Mouse (Mus musculus) cerebellum, adult 18-20 months (tissue): ENCODE results near the gene Rnf20.

Source experiments
- DNase-seq, 2 experiments: peaks; one replicate each; pipeline ENCODE4 v3.0.0; 2021

Rnf20 gene

DNA sequence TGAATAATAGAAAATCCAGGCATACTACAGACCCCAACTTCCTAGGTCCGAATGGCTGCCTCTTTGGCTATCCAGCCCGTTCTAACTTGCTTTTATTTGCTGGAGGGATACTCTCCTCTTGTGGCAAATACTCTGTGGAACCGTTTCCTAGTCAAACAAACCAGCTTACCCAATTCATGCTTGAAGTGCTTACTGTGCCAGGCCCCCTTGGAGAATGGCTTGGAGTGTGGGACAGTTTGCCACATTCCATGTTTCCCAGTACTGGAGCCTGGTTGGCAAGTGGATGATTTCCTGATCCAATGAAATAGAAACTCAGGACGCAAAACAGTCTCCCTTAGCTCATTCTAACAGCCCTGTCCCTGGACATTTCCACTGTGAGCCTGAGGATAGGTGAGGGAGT lies 30.4 kb downstream of the Rnf20 start:
- no peak for DNase-seq

DNA sequence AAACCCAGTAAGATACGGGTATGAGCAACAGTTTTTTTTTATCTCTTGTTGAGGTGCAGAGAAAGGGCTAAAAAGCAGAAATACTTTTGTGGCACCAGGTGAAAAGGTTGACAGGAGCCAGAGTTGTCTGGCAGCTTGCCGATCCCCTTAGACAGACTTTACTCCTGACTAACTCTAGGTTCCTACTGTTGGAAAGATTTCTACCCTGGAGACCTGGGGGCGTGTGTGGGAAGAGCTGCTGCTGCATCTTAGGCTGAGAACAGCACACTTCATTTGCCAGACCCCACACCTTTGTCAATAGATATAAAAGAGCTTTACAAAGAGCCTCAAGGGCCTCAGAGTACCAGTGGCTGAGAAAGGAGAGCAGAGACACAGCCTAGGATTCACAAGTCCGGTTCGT lies 33.0 kb downstream of the Rnf20 start:
- no peak for DNase-seq

DNA sequence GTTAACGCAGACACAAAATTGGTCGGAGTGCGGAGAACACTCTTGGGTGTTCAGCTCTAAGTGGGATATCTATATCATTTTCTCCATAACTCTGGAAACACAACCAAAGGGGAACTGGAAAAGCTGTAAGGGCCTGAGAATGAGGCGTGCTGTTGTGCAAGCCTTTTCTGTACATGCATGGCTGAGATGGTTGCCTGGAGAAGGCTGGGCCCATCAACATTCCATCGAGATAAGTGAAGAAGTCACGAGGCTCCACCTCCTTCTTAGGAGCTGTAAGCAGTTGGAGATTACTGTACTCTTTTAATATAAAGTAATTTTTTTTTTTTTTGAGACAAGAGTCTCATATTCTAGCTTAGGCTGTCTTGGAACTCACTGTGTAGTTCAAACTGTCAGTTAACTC lies 44.3 kb downstream of the Rnf20 start:
- DNase-seq: no peak

DNA sequence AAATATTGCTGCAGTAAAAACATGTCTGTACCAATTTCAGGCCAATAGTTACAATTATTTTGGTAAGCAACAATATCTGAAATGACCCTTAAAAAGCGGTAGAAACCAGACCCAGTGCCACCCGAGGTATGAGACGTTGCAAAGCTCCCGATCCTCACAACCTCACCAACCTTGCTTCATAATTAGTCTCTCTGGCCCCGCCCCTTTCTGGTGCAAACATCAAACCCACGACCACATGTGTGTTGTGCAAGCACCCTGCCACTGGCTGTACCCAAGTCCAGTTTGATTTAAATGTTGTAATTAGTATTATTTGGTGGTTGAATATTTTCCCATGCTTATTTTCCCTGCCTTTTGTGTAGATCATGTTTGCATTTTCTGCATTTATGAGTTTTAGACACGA lies 45.0 kb downstream of the Rnf20 start:
- DNase-seq: no peak

DNA sequence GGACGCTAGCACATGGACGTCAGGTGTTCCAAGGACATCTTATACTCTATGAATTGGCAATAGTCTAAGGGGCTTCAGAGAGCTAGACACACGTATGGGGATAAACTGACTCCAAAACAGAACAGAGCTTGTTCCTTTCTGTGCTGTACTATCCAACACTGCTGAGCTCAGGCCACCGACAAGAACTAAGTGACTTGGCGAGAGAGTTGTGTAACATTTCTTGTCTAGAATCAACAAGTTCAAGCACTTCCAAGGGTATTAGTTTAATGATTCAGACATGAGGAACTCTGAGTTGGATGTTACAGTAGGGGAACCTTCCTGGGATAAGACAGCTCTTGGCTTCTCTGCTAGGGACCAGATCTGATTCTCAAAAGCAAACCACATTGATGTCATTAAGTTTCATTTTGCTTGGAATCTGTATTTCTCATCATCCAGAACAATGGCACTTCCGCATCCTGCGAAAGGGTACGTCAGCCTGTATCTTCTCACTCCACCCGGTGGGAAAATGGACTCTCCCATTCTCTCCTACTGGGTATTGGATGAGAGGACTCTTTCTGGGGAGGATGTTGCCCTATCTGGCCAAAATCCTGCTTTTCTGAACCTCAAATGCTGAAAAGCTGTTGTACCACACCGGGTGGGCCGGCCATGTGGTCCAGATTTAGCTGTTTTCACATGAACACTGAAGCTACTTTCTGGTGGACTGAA lies 48.5 kb downstream of the Rnf20 start:
- DNase-seq: no peak

DNA sequence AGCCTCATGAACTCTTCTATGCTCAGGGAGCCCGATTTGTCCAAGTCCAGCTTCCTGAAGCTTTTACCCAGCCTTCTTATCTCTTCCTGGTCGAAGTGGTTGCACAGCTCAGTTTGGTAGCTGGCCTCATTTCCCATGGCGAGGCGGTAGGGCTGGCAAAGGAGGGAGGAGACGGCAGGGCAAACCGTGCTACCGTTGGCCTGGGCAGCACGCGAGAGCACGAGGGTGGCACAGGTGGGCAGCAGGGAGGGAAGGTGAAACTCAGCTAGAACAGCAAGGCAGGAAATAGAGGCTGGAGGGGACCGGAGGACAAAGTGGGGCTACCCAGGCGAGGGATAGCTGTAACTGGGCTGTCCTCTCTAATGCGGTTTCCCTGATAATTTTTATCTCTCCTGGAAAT lies 50.0 kb downstream of the Rnf20 start, which contains the start of gene Ppp3r2:
Gene Ppp3r2 (minus strand): TSS at position 213 of the 400 bp plus-strand sequence.
- DNase-seq: no peak

DNA sequence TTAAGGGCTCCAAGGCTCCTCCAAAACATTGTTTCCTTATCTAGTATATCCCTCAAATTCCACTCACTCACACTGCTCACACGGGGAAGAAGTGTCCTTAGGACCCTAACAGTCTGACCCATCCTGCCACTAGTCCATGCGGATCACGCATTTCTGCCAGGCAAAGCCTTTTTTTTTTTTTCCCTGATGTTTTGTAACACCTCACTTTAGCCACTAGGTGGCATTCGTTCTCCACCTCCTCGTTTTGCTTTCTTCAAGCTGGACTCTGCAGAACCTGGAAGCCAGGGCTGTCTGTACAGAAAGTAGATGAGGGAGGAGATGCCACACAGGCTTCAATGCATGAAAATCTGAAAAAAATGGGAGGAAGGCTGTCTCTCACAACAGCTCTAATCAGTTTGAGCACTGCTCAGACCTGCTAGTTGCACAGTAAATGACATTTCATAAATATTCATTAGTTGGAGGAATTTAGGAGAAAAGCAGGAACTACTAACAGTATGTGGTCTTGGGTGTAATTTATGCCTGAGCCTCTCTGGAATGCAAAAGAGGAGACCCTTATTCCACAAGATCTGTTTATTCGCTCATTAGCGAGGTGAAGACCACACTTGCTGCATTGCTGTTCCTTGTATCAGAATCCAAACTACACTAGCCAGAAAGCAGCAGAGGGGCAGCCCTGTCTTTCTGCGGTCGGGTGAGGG lies 56.9 kb downstream of the Rnf20 start:
- DNase-seq: peak; percentile 43 to 52

DNA sequence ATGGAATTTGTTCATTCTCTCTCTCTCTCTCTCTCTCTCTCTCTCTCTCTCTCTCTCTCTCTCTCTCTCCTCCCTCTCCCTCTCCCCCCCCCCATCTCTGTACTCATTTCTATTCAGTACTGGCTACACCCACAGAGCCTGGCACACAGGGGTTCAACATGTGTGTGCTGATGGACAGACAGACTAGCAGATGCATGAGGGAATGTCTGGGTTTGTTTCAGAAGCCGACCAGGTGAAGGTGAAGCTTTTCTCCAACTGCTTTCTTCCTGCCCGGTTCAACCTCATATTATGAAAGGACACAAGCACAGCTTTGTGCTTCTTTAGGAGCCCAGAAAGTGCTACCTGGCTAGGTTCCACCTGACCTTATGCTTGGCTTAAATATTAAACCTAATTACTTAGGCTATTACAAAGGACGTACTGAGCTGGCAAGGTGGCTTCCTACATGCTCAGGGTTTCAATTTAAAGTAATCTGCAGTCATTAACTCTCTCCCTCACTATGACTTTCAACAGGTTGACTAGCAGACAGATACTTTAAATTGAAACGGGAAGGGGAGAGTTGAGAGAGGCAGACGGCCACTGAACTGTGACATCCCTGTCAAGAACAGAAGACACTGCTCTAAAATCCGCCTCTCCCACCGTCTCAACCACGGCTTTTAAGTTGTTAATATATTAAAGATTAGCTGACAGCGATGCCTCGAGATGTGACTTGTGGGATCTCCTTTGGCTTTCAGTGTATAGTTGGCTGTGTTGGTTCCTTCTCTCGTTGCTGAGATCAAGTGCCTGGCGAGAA lies 59.8 kb downstream of the Rnf20 start:
- no peak for DNase-seq
